26 mouse cellular contexts compared by ENCODE assay signal in genomic region chr3:17014184-17015048, GRCm38 (mm10).
DNase-seq lines count a peak whose midpoint lies in the region; ATAC-seq and TF ChIP-seq lines count a peak whose summit lies in the region.
"Had no signal": no experiment of that assay in that cellular context is flagged by ENCODE, and none has a peak within 500 bp of the region (broad histone marks: within the 10 kb centered on the region; RNA-seq: fewer than 3 reads in every experiment).

No protein-coding gene starts in this region.

- ATAC-seq in hindbrain, embryonic 13.5 days (ENCODE audit: low FRiP score) = no peak
- ATAC-seq in neural tube, embryonic 13.5 days (ENCODE audit: low read depth) = no peak
- peak; percentile 45 for ATAC-seq in hindbrain, postnatal 0 days
- 0 out of 2 replicates have a peak, but pooled peaks have one; percentile 34 for ATAC-seq in neural tube, embryonic 14.5 days (ENCODE audit: low read depth)
- no peak for ATAC-seq in intestine, embryonic 16.5 days
- ATAC-seq: CD4-positive, CD25-positive, alpha-beta regulatory T cell, adult 4 months had no signal

- H3K4me2 ChIP-seq in hindbrain, embryonic 13.5 days = no peak overlapping the region
- H3K4me2 ChIP-seq in neural tube, embryonic 13.5 days = no peak overlapping the region
- no peak overlapping the region for H3K4me2 ChIP-seq in hindbrain, postnatal 0 days (ENCODE audit: low read depth, low read length)
- H3K4me2 ChIP-seq in neural tube, embryonic 14.5 days (ENCODE audit: low read depth, low read length) = no peak overlapping the region
- no peak overlapping the region for H3K4me2 ChIP-seq in intestine, embryonic 16.5 days (ENCODE audit: low read depth, low read length)
- H3K4me2 ChIP-seq: embryonic facial prominence, embryonic 15.5 days; heart, embryonic 15.5 days; stomach, embryonic 15.5 days had no signal

- peaks cover 5% of the 10 kb centered on the region for H3K4me1 ChIP-seq in hindbrain, embryonic 13.5 days (replicated peaks)
- no peaks in the 10 kb centered on the region for H3K4me1 ChIP-seq in hindbrain, embryonic 10.5 days (replicated peaks)
- H3K4me1 ChIP-seq in neural tube, embryonic 13.5 days (replicated peaks) = no peaks in the 10 kb centered on the region
- no peaks in the 10 kb centered on the region for H3K4me1 ChIP-seq in hindbrain, postnatal 0 days (ENCODE audit: insufficient read depth, low read length)
- H3K4me1 ChIP-seq in neural tube, embryonic 14.5 days (ENCODE audit: control insufficient read depth, insufficient read depth, low read length) = peaks cover 2% of the 10 kb centered on the region; the same call in 1 of the 2 replicates
- H3K4me1 ChIP-seq in intestine, embryonic 16.5 days (ENCODE audit: control insufficient read depth, insufficient read depth, low read length) = no peaks in the 10 kb centered on the region
- H3K4me1 ChIP-seq: embryonic facial prominence, embryonic 10.5 days; embryonic facial prominence, embryonic 15.5 days; heart, embryonic 10.5 days; heart, embryonic 15.5 days; stomach, embryonic 15.5 days had no signal

- peak overlapping the region; percentile 67 for H3K27ac ChIP-seq in hindbrain, embryonic 13.5 days
- H3K27ac ChIP-seq in hindbrain, embryonic 10.5 days = no peak overlapping the region
- 0 out of 2 replicates have a peak overlapping the region, but pooled peaks have one; percentile 64 for H3K27ac ChIP-seq in neural tube, embryonic 13.5 days (replicated peaks)
- H3K27ac ChIP-seq in hindbrain, postnatal 0 days = peak overlapping the region; percentile 59; the same call in 1 of the 2 replicates
- H3K27ac ChIP-seq in neural tube, embryonic 14.5 days (ENCODE audit: low read depth, low read length) = no peak overlapping the region
- H3K27ac ChIP-seq in intestine, embryonic 16.5 days (ENCODE audit: low read length) = no peak overlapping the region
- H3K27ac ChIP-seq: embryonic facial prominence, embryonic 10.5 days; embryonic facial prominence, embryonic 15.5 days; heart, embryonic 10.5 days; heart, embryonic 15.5 days; liver, embryonic 14.5 days; stomach, embryonic 15.5 days had no signal

- H3K4me3 ChIP-seq in hindbrain, embryonic 13.5 days = no peak overlapping the region
- no peak overlapping the region for H3K4me3 ChIP-seq in hindbrain, embryonic 10.5 days
- no peak overlapping the region for H3K4me3 ChIP-seq in neural tube, embryonic 13.5 days
- H3K4me3 ChIP-seq in hindbrain, postnatal 0 days (ENCODE audit: low read length) = no peak overlapping the region
- no peak overlapping the region for H3K4me3 ChIP-seq in neural tube, embryonic 14.5 days (ENCODE audit: low read depth, low read length)
- H3K4me3 ChIP-seq in intestine, embryonic 16.5 days (ENCODE audit: low read length) = no peak overlapping the region
- H3K4me3 ChIP-seq: embryonic facial prominence, embryonic 10.5 days; embryonic facial prominence, embryonic 15.5 days; heart, embryonic 10.5 days; heart, embryonic 15.5 days; myocyte; stomach, embryonic 15.5 days had no signal

- H3K36me3 ChIP-seq in hindbrain, embryonic 13.5 days = no peaks in the 10 kb centered on the region
- no peaks in the 10 kb centered on the region for H3K36me3 ChIP-seq in hindbrain, embryonic 10.5 days
- H3K36me3 ChIP-seq in neural tube, embryonic 13.5 days = no peaks in the 10 kb centered on the region
- no peaks in the 10 kb centered on the region for H3K36me3 ChIP-seq in hindbrain, postnatal 0 days (ENCODE audit: insufficient read depth, low read length)
- no peaks in the 10 kb centered on the region for H3K36me3 ChIP-seq in neural tube, embryonic 14.5 days (ENCODE audit: control insufficient read depth, insufficient read depth, low read length)
- H3K36me3 ChIP-seq in intestine, embryonic 16.5 days (ENCODE audit: control insufficient read depth, insufficient read depth, low read length) = no peaks in the 10 kb centered on the region
- H3K36me3 ChIP-seq: embryonic facial prominence, embryonic 10.5 days; embryonic facial prominence, embryonic 15.5 days; heart, embryonic 10.5 days; heart, embryonic 15.5 days; stomach, embryonic 15.5 days had no signal

- no peak for DNase-seq in hindbrain, embryonic 10.5 days (ENCODE audit: low spot score)
- DNase-seq in neural tube, embryonic 10.5 days (ENCODE audit: extremely low spot score, low spot score) = no peak
- DNase-seq in hindbrain, postnatal 0 days (ENCODE audit: low spot score) = peak; percentile 31
- no peak for DNase-seq in frontal cortex, postnatal 25 days (ENCODE audit: low spot score in 2 of 2)
- DNase-seq: adrenal gland, postnatal 36 days; cerebellum, adult 8-10 months; cerebellum, postnatal 25 days; gastrocnemius, postnatal 14 days; heart, adult 11 months; kidney, adult 11 months; kidney, postnatal 14 days; liver; lung, adult 2 months; lung, postnatal 14 days had no signal

- WGBS in hindbrain, embryonic 13.5 days = 78% methylated on average over 4 of the region's 4 CpGs
- WGBS in hindbrain, embryonic 10.5 days = 87% methylated on average over 4 of the region's 4 CpGs
- WGBS in neural tube, embryonic 13.5 days = 69% methylated on average over 4 of the region's 4 CpGs
- 70% methylated on average over 4 of the region's 4 CpGs for WGBS in hindbrain, postnatal 0 days
- WGBS in neural tube, embryonic 14.5 days = 68% methylated on average over 4 of the region's 4 CpGs
- 88% methylated on average over 4 of the region's 4 CpGs for WGBS in intestine, embryonic 16.5 days

- H3K27me3 ChIP-seq in hindbrain, embryonic 13.5 days = no peaks in the 10 kb centered on the region
- no peaks in the 10 kb centered on the region for H3K27me3 ChIP-seq in hindbrain, embryonic 10.5 days (ENCODE audit: insufficient read depth, poor library complexity, severe bottlenecking)
- H3K27me3 ChIP-seq in neural tube, embryonic 13.5 days = no peaks in the 10 kb centered on the region
- no peaks in the 10 kb centered on the region for H3K27me3 ChIP-seq in hindbrain, postnatal 0 days (ENCODE audit: insufficient read depth, low read length)
- H3K27me3 ChIP-seq in neural tube, embryonic 14.5 days (ENCODE audit: control insufficient read depth, insufficient read depth, low read length) = no peaks in the 10 kb centered on the region
- H3K27me3 ChIP-seq in intestine, embryonic 16.5 days (replicated peaks; ENCODE audit: control insufficient read depth, insufficient read depth, low read length) = no peaks in the 10 kb centered on the region
- H3K27me3 ChIP-seq: embryonic facial prominence, embryonic 15.5 days; heart, embryonic 15.5 days; stomach, embryonic 15.5 days had no signal

- no peak overlapping the region; the same call in 1 of the 2 replicates for H3K9ac ChIP-seq in hindbrain, embryonic 13.5 days
- H3K9ac ChIP-seq in neural tube, embryonic 13.5 days = no peak overlapping the region
- no peak overlapping the region for H3K9ac ChIP-seq in hindbrain, postnatal 0 days (replicated peaks; ENCODE audit: low read length)
- H3K9ac ChIP-seq in neural tube, embryonic 14.5 days (replicated peaks; ENCODE audit: low read depth, low read length) = no peak overlapping the region
- no peak overlapping the region for H3K9ac ChIP-seq in intestine, embryonic 16.5 days (ENCODE audit: low read depth, low read length)
- H3K9ac ChIP-seq: embryonic facial prominence, embryonic 15.5 days; heart, embryonic 15.5 days; liver, embryonic 14.5 days; stomach, embryonic 15.5 days had no signal

- TF ChIP-seq CTCF in hindbrain, postnatal 0 days (IDR thresholded peaks at IDR 0.05; ENCODE audit: low read depth) = no peak

- H3K9me3 ChIP-seq in hindbrain, embryonic 13.5 days = no peaks in the 10 kb centered on the region
- no peaks in the 10 kb centered on the region for H3K9me3 ChIP-seq in hindbrain, embryonic 10.5 days
- H3K9me3 ChIP-seq in neural tube, embryonic 13.5 days = no peaks in the 10 kb centered on the region
- H3K9me3 ChIP-seq in hindbrain, postnatal 0 days (ENCODE audit: low read length) = no peaks in the 10 kb centered on the region
- H3K9me3 ChIP-seq in neural tube, embryonic 14.5 days (ENCODE audit: control insufficient read depth, low read length) = no peaks in the 10 kb centered on the region
- no peaks in the 10 kb centered on the region for H3K9me3 ChIP-seq in intestine, embryonic 16.5 days (ENCODE audit: control insufficient read depth, low read length)
- H3K9me3 ChIP-seq: embryonic facial prominence, embryonic 10.5 days; embryonic facial prominence, embryonic 15.5 days; heart, embryonic 10.5 days; heart, embryonic 15.5 days; stomach, embryonic 15.5 days had no signal

Comparison
In these comparisons a context has a peak if more than half of its experiments do, and no peak if none do; other contexts are left out.
1. ATAC-seq: peak in hindbrain, postnatal 0 days (single experiment) and neural tube, embryonic 14.5 days (single experiment); none in hindbrain, embryonic 13.5 days (single experiment), neural tube, embryonic 13.5 days (single experiment) and intestine, embryonic 16.5 days (single experiment).
2. H3K27ac ChIP-seq: peak in hindbrain, embryonic 13.5 days (single experiment), neural tube, embryonic 13.5 days (single experiment) and hindbrain, postnatal 0 days (single experiment); none in hindbrain, embryonic 10.5 days (single experiment), neural tube, embryonic 14.5 days (single experiment) and intestine, embryonic 16.5 days (single experiment).